Mouse (Mus musculus): ENCODE measurements around the gene Ubald2. TPM values are rescaled to one million over a fixed set of nuclear protein-coding genes. Genes with fewer than 3 reads are reported as not detected.

Ubald2 gene
- polyA plus RNA-seq, 1 experiment, result 733 TPM

GRCm38 (mm10) chr11:116411582-116411981 lies 22.3 kb upstream of the Ubald2 start:
- no peak for TF ChIP-seq GATA1 (IDR thresholded peaks at IDR 0.05; ENCODE audit: low read length)

- no peak for TF ChIP-seq GATA1 (IDR thresholded peaks at IDR 0.05; ENCODE audit: low read length)
Observed at GRCm38 (mm10) chr11:116412028-116412827, 21.7 kb upstream of the Ubald2 start.

- no peak for TF ChIP-seq GATA1 (IDR thresholded peaks at IDR 0.05; ENCODE audit: low read length)
Observed at GRCm38 (mm10) chr11:116412904-116413630, 20.8 kb upstream of the Ubald2 start, which contains the start of gene Rnf157. Rnf157 (minus strand) TSS chr11:116413032.

- TF ChIP-seq GATA1 (IDR thresholded peaks at IDR 0.05; ENCODE audit: low read length), result no peak
Observed at GRCm38 (mm10) chr11:116413631-116414022, 20.3 kb upstream of the Ubald2 start.

- TF ChIP-seq GATA1 (IDR thresholded peaks at IDR 0.05; ENCODE audit: low read length), result no peak
Observed at GRCm38 (mm10) chr11:116416196-116416943, 17.5 kb upstream of the Ubald2 start.

GRCm38 (mm10) chr11:116417054-116417453 lies 16.8 kb upstream of the Ubald2 start:
- TF ChIP-seq GATA1 (IDR thresholded peaks at IDR 0.05; ENCODE audit: low read length), result no peak

- TF ChIP-seq GATA1 (IDR thresholded peaks at IDR 0.05; ENCODE audit: low read length), result no peak
Observed at GRCm38 (mm10) chr11:116418194-116418840, 15.6 kb upstream of the Ubald2 start.

GRCm38 (mm10) chr11:116418841-116419462 lies 14.9 kb upstream of the Ubald2 start:
- TF ChIP-seq GATA1 (IDR thresholded peaks at IDR 0.05; ENCODE audit: low read length), result no peak

- TF ChIP-seq GATA1 (IDR thresholded peaks at IDR 0.05; ENCODE audit: low read length), result no peak
Observed at GRCm38 (mm10) chr11:116421102-116421501, 12.8 kb upstream of the Ubald2 start.

GRCm38 (mm10) chr11:116422562-116422961 lies 11.3 kb upstream of the Ubald2 start:
- no peak for TF ChIP-seq GATA1 (IDR thresholded peaks at IDR 0.05; ENCODE audit: low read length)

GRCm38 (mm10) chr11:116423214-116423613 lies 10.7 kb upstream of the Ubald2 start:
- no peak for TF ChIP-seq GATA1 (IDR thresholded peaks at IDR 0.05; ENCODE audit: low read length)

- TF ChIP-seq GATA1 (IDR thresholded peaks at IDR 0.05; ENCODE audit: low read length), result no peak
Observed at GRCm38 (mm10) chr11:116423782-116424620, 9.9 kb upstream of the Ubald2 start.

- TF ChIP-seq GATA1 (IDR thresholded peaks at IDR 0.05; ENCODE audit: low read length), result no peak
Observed at GRCm38 (mm10) chr11:116424621-116425407, 9.1 kb upstream of the Ubald2 start.
